Mouse (Mus musculus): Measurements from ENCODE around the gene Dnmt3a. TPM values are rescaled to one million over a fixed set of nuclear protein-coding genes. Genes with fewer than 3 reads are reported as not detected.

Dnmt3a gene
- 77.9 and 83.1 TPM in 2 replicates for polyA plus RNA-seq (2014; fragmentation: Nextera tagmentation; extraction: Ambion mirVana)

GRCm38 (mm10) chr12:3805852-3806251 is at the start of gene Dnmt3a:
TSS of gene Dnmt3a (plus strand) at chr12:3806007.
- H3K9ac ChIP-seq (replicated peaks; ENCODE audit: low read depth, low read length) = peak within 1 kb of the TSS; percentile 93
- peaks cover 32% of the 10 kb centered on the region for H3K4me1 ChIP-seq (ENCODE audit: control insufficient read depth, insufficient read depth, low read length)
- no peaks in the 10 kb centered on the region for H3K36me3 ChIP-seq (ENCODE audit: control insufficient read depth, insufficient read depth, low read length)
- H3K27ac ChIP-seq (ENCODE audit: low read length) = peak within 1 kb of the TSS; percentile 97
- H3K4me2 ChIP-seq (replicated peaks; ENCODE audit: low read depth, low read length) = peak within 1 kb of the TSS; percentile 58
- no peak for ATAC-seq (ENCODE audit: insufficient number of reproducible peaks, insufficient read depth, low FRiP score, low read depth)
- H3K4me3 ChIP-seq (ENCODE audit: low read depth, low read length) = peak within 1 kb of the TSS; percentile 81
- WGBS = 15% methylated on average over 4 of the region's 4 CpGs
- H3K9me3 ChIP-seq (ENCODE audit: control insufficient read depth, low read depth, low read length) = no peaks in the 10 kb centered on the region
- no peaks in the 10 kb centered on the region for H3K27me3 ChIP-seq (ENCODE audit: control insufficient read depth, insufficient read depth, low read length)

- no peaks in the 10 kb centered on the region for H3K9me3 ChIP-seq (ENCODE audit: control insufficient read depth, low read depth, low read length)
- no peak overlapping the region for H3K9ac ChIP-seq (replicated peaks; ENCODE audit: low read depth, low read length)
- no peaks in the 10 kb centered on the region for H3K27me3 ChIP-seq (ENCODE audit: control insufficient read depth, insufficient read depth, low read length)
- 89% methylated on average over 3 of the region's 3 CpGs for WGBS
- peaks cover 9% of the 10 kb centered on the region for H3K4me1 ChIP-seq (ENCODE audit: control insufficient read depth, insufficient read depth, low read length)
- H3K4me2 ChIP-seq (replicated peaks; ENCODE audit: low read depth, low read length) = no peak overlapping the region
- H3K4me3 ChIP-seq (ENCODE audit: low read depth, low read length) = no peak overlapping the region
- no peak for ATAC-seq (ENCODE audit: insufficient number of reproducible peaks, insufficient read depth, low FRiP score, low read depth)
- H3K36me3 ChIP-seq (ENCODE audit: control insufficient read depth, insufficient read depth, low read length) = peaks cover 3% of the 10 kb centered on the region; the same call in 1 of the 2 replicates
- H3K27ac ChIP-seq (ENCODE audit: low read length) = no peak overlapping the region
These were observed 49.6 kb upstream of the Dnmt3a start for GRCm38 (mm10) chr12:3756216-3756615.

DNA sequence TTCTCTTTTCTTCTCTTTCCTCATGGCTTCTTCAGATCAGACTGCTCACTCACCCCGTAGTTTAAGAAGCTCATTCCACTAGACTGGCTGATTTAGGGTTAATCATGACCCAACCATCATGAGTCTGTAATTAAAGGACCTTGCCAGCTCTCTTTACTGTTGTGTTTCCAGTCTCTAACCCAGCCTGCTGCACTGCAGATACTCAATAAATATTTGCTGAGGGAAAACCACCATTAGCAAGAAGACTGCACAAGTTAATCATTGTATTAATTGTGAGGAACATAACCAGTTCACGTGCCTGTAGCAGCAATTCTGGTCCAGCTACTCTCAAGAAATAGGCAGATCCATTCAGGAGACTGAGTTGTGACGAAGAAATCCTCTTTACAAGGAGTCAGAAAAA is 47.7 kb upstream of the Dnmt3a start:
- no peak overlapping the region for H3K4me3 ChIP-seq (ENCODE audit: low read depth, low read length)
- H3K9ac ChIP-seq (replicated peaks; ENCODE audit: low read depth, low read length) = no peak overlapping the region
- peak overlapping the region; percentile 66; the same call in 1 of the 2 replicates for H3K27ac ChIP-seq (ENCODE audit: low read length)
- WGBS = 65% methylated on average over 3 of the region's 3 CpGs
- H3K9me3 ChIP-seq (ENCODE audit: control insufficient read depth, low read depth, low read length) = no peaks in the 10 kb centered on the region
- H3K4me2 ChIP-seq (replicated peaks; ENCODE audit: low read depth, low read length) = no peak overlapping the region
- peaks cover 9% of the 10 kb centered on the region for H3K4me1 ChIP-seq (ENCODE audit: control insufficient read depth, insufficient read depth, low read length)
- ATAC-seq (ENCODE audit: insufficient number of reproducible peaks, insufficient read depth, low FRiP score, low read depth) = peak; percentile 78
- no peaks in the 10 kb centered on the region for H3K27me3 ChIP-seq (ENCODE audit: control insufficient read depth, insufficient read depth, low read length)
- no peaks in the 10 kb centered on the region for H3K36me3 ChIP-seq (ENCODE audit: control insufficient read depth, insufficient read depth, low read length)

DNA sequence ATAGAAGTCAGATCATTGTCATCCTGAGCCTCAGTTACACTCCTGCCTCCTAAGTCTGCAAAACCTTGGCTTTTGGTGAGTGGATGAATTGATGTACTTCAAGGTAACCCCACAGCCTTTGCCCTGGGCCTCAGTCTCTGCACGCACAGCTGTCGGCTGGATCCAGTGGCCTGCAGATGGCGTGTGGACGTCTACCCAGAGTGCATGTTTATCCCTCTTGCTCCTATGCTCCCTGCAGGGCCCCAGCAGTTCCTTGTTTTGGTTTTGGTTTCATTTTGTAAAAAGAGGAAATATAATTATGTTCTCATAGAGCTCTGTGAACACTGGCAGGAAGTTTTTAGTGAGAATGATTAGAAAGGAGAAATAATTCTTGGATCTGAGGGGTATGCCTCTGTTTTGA is 46.4 kb upstream of the Dnmt3a start:
- H3K9me3 ChIP-seq (ENCODE audit: control insufficient read depth, low read depth, low read length) = no peaks in the 10 kb centered on the region
- H3K27me3 ChIP-seq (ENCODE audit: control insufficient read depth, insufficient read depth, low read length) = no peaks in the 10 kb centered on the region
- H3K4me1 ChIP-seq (ENCODE audit: control insufficient read depth, insufficient read depth, low read length) = peaks cover 9% of the 10 kb centered on the region
- WGBS = 26% methylated on average over 4 of the region's 4 CpGs
- no peak overlapping the region for H3K4me2 ChIP-seq (replicated peaks; ENCODE audit: low read depth, low read length)
- no peak overlapping the region for H3K4me3 ChIP-seq (ENCODE audit: low read depth, low read length)
- no peak overlapping the region for H3K9ac ChIP-seq (replicated peaks; ENCODE audit: low read depth, low read length)
- H3K27ac ChIP-seq (ENCODE audit: low read length) = peak overlapping the region; percentile 40; the same call in 1 of the 2 replicates
- no peaks in the 10 kb centered on the region for H3K36me3 ChIP-seq (ENCODE audit: control insufficient read depth, insufficient read depth, low read length)
- peak; percentile 70; the same call in 1 of the 2 replicates for ATAC-seq (ENCODE audit: insufficient number of reproducible peaks, insufficient read depth, low FRiP score, low read depth)

GRCm38 (mm10) chr12:3760876-3761590 is 44.8 kb upstream of the Dnmt3a start:
- H3K4me1 ChIP-seq (ENCODE audit: control insufficient read depth, insufficient read depth, low read length) = peaks cover 9% of the 10 kb centered on the region
- H3K27ac ChIP-seq (ENCODE audit: low read length) = no peak overlapping the region
- no peak overlapping the region for H3K9ac ChIP-seq (replicated peaks; ENCODE audit: low read depth, low read length)
- no peaks in the 10 kb centered on the region for H3K36me3 ChIP-seq (ENCODE audit: control insufficient read depth, insufficient read depth, low read length)
- peak; percentile 26; the same call in 1 of the 2 replicates for ATAC-seq (ENCODE audit: insufficient number of reproducible peaks, insufficient read depth, low FRiP score, low read depth)
- no peak overlapping the region for H3K4me3 ChIP-seq (ENCODE audit: low read depth, low read length)
- H3K9me3 ChIP-seq (ENCODE audit: control insufficient read depth, low read depth, low read length) = no peaks in the 10 kb centered on the region
- 76% methylated on average over 4 of the region's 4 CpGs for WGBS
- no peak overlapping the region for H3K4me2 ChIP-seq (replicated peaks; ENCODE audit: low read depth, low read length)
- H3K27me3 ChIP-seq (ENCODE audit: control insufficient read depth, insufficient read depth, low read length) = no peaks in the 10 kb centered on the region

- no peaks in the 10 kb centered on the region for H3K9me3 ChIP-seq (ENCODE audit: control insufficient read depth, low read depth, low read length)
- no peak overlapping the region for H3K9ac ChIP-seq (replicated peaks; ENCODE audit: low read depth, low read length)
- no peaks in the 10 kb centered on the region for H3K36me3 ChIP-seq (ENCODE audit: control insufficient read depth, insufficient read depth, low read length)
- H3K27me3 ChIP-seq (ENCODE audit: control insufficient read depth, insufficient read depth, low read length) = no peaks in the 10 kb centered on the region
- H3K4me1 ChIP-seq (ENCODE audit: control insufficient read depth, insufficient read depth, low read length) = peaks cover 9% of the 10 kb centered on the region
- peak overlapping the region; percentile 6; the same call in 1 of the 2 replicates for H3K27ac ChIP-seq (ENCODE audit: low read length)
- no peak overlapping the region for H3K4me3 ChIP-seq (ENCODE audit: low read depth, low read length)
- no peak overlapping the region for H3K4me2 ChIP-seq (replicated peaks; ENCODE audit: low read depth, low read length)
- ATAC-seq (ENCODE audit: insufficient number of reproducible peaks, insufficient read depth, low FRiP score, low read depth) = no peak
- 61% methylated on average over 6 of the region's 6 CpGs for WGBS
These were observed 44.1 kb upstream of the Dnmt3a start for GRCm38 (mm10) chr12:3761591-3762295.

DNA sequence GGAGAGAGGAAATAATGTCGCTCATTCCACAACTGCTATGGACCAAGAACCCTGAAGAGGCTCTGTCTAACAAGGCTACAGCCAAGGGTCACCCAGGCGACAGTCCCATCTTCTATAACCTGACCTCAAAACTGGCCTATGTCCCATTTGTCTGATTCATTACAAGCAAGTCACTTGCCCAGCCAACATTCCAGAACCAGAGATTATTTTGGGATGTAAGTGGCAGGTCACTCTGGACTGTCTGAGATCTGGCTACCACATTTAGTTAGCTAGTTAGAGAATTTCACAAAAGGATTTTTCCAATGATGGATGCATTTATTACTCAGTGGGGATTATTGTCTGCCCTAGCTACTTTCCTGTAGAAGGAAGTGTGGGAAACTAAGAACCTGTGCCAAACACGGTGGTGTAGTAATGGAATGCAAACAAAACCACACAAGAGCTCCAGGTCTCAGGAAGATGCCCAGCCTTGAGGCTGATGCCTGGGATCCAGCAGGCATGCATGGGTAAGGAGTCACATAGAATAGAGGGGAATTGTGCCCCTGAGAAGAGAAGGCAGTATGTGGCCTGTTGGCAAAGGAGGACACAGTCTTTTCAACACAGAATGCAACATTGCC is 41.5 kb upstream of the Dnmt3a start:
- H3K36me3 ChIP-seq (ENCODE audit: control insufficient read depth, insufficient read depth, low read length) = no peaks in the 10 kb centered on the region
- ATAC-seq (ENCODE audit: insufficient number of reproducible peaks, insufficient read depth, low FRiP score, low read depth) = no peak
- no peak overlapping the region for H3K9ac ChIP-seq (replicated peaks; ENCODE audit: low read depth, low read length)
- H3K27me3 ChIP-seq (ENCODE audit: control insufficient read depth, insufficient read depth, low read length) = no peaks in the 10 kb centered on the region
- H3K4me1 ChIP-seq (ENCODE audit: control insufficient read depth, insufficient read depth, low read length) = peaks cover 1% of the 10 kb centered on the region; the same call in 1 of the 2 replicates
- no peak overlapping the region for H3K27ac ChIP-seq (ENCODE audit: low read length)
- no peak overlapping the region for H3K4me3 ChIP-seq (ENCODE audit: low read depth, low read length)
- 61% methylated on average over 3 of the region's 3 CpGs for WGBS
- no peak overlapping the region for H3K4me2 ChIP-seq (replicated peaks; ENCODE audit: low read depth, low read length)
- no peaks in the 10 kb centered on the region for H3K9me3 ChIP-seq (ENCODE audit: control insufficient read depth, low read depth, low read length)

GRCm38 (mm10) chr12:3767360-3767759 is 38.4 kb upstream of the Dnmt3a start:
- H3K27me3 ChIP-seq (ENCODE audit: control insufficient read depth, insufficient read depth, low read length) = no peaks in the 10 kb centered on the region
- no peak overlapping the region for H3K4me2 ChIP-seq (replicated peaks; ENCODE audit: low read depth, low read length)
- no peak for ATAC-seq (ENCODE audit: insufficient number of reproducible peaks, insufficient read depth, low FRiP score, low read depth)
- no peak overlapping the region for H3K4me3 ChIP-seq (ENCODE audit: low read depth, low read length)
- H3K27ac ChIP-seq (ENCODE audit: low read length) = no peak overlapping the region
- no peaks in the 10 kb centered on the region for H3K4me1 ChIP-seq (ENCODE audit: control insufficient read depth, insufficient read depth, low read length)
- no peak overlapping the region for H3K9ac ChIP-seq (replicated peaks; ENCODE audit: low read depth, low read length)
- no peaks in the 10 kb centered on the region for H3K9me3 ChIP-seq (ENCODE audit: control insufficient read depth, low read depth, low read length)
- no peaks in the 10 kb centered on the region for H3K36me3 ChIP-seq (ENCODE audit: control insufficient read depth, insufficient read depth, low read length)
- WGBS = 65% methylated on average over 8 of the region's 8 CpGs

Measured in stomach, embryonic 14.5 days (tissue).